Mouse (Mus musculus) hindbrain, postnatal 0 days (tissue): ENCODE measurements around the gene Bpgm. TPM values are rescaled to one million over a fixed set of nuclear protein-coding genes. Genes with fewer than 3 reads are reported as not detected.

Source experiments
- ATAC-seq: fragments of 200-750 bp; cut with Nextera tagmentation; 2 replicates; pipeline ENCODE4 v1.8.0; 2017; ENCODE audit warnings: mild to moderate bottlenecking, moderate TSS enrichment, moderate library complexity
- DNase-seq: peaks from one replicate; pipeline ENCODE4 v3.0.0-alpha.2; 2015; ENCODE audit warnings: low spot score
- H3K27ac ChIP-seq: fragments of 300-500 bp; sonication (generic); 2 replicates; pipeline ENCODE4 v1.5.1; 2014; ENCODE audit warnings: mild to moderate bottlenecking
- H3K27me3 ChIP-seq: fragments of 300-500 bp; sonication (generic); 2 replicates; pipeline ENCODE4 v1.6.1; 2014; ENCODE audit warnings: low read length, mixed read lengths; ENCODE audit not compliant: insufficient read depth
- H3K36me3 ChIP-seq: fragments of 300-500 bp; sonication (generic); 2 replicates; pipeline ENCODE4 v1.6.1; 2014; ENCODE audit warnings: low read length, mixed read lengths; ENCODE audit not compliant: insufficient read depth
- H3K4me1 ChIP-seq: fragments of 300-500 bp; sonication (generic); 2 replicates; pipeline ENCODE4 v1.6.1; 2014; ENCODE audit warnings: antibody characterized with exemption, low read length, mixed read lengths; ENCODE audit not compliant: insufficient read depth
- H3K4me2 ChIP-seq: fragments of 300-500 bp; sonication (generic); 2 replicates; pipeline ENCODE4 v1.6.1; 2014; ENCODE audit warnings: low read depth, mild to moderate bottlenecking, low read length, moderate library complexity, mixed read lengths
- H3K4me3 ChIP-seq: fragments of 300-500 bp; sonication (generic); 2 replicates; pipeline ENCODE4 v1.5.1; 2014; ENCODE audit warnings: low read length
- H3K9ac ChIP-seq: fragments of 300-500 bp; sonication (generic); replicated peaks from 2 replicates; pipeline ENCODE4 v1.6.1; 2014; ENCODE audit warnings: mild to moderate bottlenecking, low read length, moderate library complexity, mixed read lengths
- H3K9me3 ChIP-seq: fragments of 300-500 bp; sonication (generic); 2 replicates; pipeline ENCODE4 v1.6.1; 2016; ENCODE audit warnings: low read length, mixed read lengths
- CTCF ChIP-seq: IDR thresholded peaks from 2 replicates; pipeline ENCODE4 v1.5.1; 2016; ENCODE audit warnings: antibody characterized with exemption, control low read depth, low read depth
- WGBS: fragments of 180-500 bp; shearing (Covaris S2); extraction: QIAGEN DNeasy Blood & Tissue Kit; methylation state at CpG from one replicate; pipeline ENCODE4 v1.1.7; 2014; 5-methylcytosine and 5-hydroxymethylcytosine counted together
- polyA plus RNA-seq: library from polyadenylated mRNA; unstranded; fragments of >200 nt; fragmentation: Nextera tagmentation; extraction: Ambion mirVana; gene quantifications from 2 replicates; pipeline ENCODE4 v1.2.1, GENCODE M21; 2015
- total RNA-seq: library from RNA; depleted of rRNA; stranded (reverse); fragments of >200 nt; gene quantifications from 2 replicates; pipeline ENCODE4 v1.2.3, GENCODE M21; 2014; rRNA removed

Gene Bpgm
- total RNA-seq (35.5 and 43.2 TPM in 2 replicates), polyA plus RNA-seq (72.9 and 73.9 TPM in 2 replicates)

DNA sequence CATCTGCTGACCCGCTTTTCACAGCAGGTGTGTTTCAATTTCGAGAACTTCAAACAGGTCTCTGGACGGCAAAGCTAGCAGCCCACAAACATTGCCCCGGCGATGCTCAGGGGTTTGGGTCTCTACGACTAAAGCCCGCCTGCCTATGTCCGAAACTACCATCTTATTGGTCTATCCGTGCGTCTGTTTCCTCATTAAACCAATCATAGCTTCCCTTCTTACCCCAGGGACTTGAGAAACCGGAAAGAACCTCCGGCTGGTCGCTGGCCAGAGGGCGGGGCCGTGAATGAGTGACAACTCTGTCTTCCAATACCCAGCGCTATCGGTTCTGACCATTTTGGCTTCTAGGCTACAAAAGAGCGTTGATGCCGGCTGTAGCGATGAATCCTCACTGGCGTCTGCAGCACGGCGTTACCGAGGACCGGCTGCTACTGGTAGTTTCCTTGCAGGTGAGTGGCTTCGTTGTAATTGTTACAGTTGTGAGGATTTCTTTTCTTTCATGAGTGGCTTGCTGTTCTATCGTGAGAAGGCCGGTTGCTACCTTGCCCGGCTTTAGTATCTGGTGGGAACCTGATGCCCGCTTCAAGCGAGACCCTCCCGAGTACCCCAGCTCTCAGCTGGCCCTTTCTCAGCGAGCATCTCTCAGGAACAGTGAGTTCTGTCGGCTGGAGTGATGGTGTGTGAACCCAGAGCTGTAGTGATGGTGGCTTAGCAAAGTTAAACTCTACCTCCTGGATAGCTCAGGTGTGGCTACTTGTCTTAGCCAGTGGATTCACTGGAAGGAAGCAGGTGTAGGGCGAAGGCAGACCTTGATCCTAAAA lies at the start of gene Bpgm:
Bpgm (plus strand) TSS at position 234 of the 821 bp plus-strand sequence.
- Histone ChIP-seq H3K4me2 (peak within 1 kb of the TSS; percentile 85), H3K27ac (peak within 1 kb of the TSS; percentile 76), H3K9ac (peak within 1 kb of the TSS; percentile 63), H3K4me3 (peak within 1 kb of the TSS; percentile 52), H3K9me3 (no peaks in the 10 kb centered on the region), H3K36me3 (no peaks in the 10 kb centered on the region), H3K4me1 (peaks cover 15% of the 10 kb centered on the region; the same call in 1 of the 2 replicates), H3K27me3 (no peaks in the 10 kb centered on the region)
- peak; percentile 99 for ATAC-seq
- peak; percentile 98 for DNase-seq
- 1% methylated on average over 35 of the region's 35 CpGs for WGBS
- no peak for TF ChIP-seq CTCF

DNA sequence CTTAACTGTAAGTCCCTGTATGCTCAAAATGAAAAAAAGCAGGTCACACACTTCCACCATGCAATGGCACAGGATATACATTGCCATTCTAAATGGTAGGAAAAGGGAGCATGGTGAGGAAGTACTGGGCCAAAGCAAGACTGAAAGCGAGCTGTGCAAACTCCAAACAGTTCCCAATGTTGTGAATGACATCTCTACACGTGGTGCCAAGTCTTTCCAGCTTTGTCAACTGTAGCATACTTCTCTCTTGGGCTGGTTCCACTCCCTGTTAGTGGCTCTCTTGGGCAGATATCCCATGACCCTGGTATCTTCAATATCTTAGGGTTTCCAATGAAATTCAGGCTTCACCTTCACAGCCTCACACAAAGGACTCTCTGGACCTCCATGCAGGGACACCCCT lies 37.0 kb upstream of the Bpgm start:
- H3K9ac ChIP-seq, result no peak overlapping the region
- no peak overlapping the region for H3K4me2 ChIP-seq
- no peak for TF ChIP-seq CTCF
- no peaks in the 10 kb centered on the region for H3K36me3 ChIP-seq
- no peaks in the 10 kb centered on the region for H3K27me3 ChIP-seq
- DNase-seq, result no peak
- no peaks in the 10 kb centered on the region for H3K9me3 ChIP-seq
- 68% methylated on average over 2 of the region's 2 CpGs for WGBS
- H3K4me1 ChIP-seq, result no peaks in the 10 kb centered on the region
- no peak for ATAC-seq
- H3K4me3 ChIP-seq, result no peak overlapping the region
- no peak overlapping the region for H3K27ac ChIP-seq

DNA sequence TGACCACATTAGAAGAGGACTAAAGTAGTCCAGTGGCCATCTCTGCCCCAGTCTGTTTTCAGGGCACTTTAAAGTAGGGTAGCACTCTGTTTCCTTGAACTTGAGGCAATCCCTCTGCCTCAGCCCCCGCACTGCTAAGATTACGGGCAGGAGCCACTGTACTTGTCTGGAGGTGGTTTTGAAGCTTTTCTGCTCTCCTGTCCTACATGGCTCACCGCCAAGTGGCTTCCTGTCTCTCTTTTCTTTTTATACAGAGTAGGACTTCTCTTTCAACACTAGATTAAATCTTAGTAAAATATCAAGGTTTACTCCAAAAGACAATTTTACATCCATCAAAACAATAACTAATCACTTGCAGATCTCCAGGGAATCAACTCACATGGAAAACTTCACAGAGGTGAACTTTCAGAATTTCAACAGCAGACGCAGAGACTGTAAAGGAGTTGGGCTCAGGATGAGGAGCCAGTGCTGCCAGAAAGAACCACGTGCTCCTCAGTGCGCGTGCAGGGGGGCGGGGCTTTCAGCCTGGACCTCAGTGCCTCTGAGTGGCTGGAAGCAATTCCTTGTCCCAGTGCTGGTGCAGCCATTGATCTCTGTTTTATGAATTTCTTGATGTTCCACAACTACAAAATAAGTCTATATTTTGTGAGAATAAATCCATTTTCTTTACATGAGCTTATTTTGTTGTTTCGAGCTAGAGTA lies 34.3 kb upstream of the Bpgm start:
- H3K9me3 ChIP-seq, result no peaks in the 10 kb centered on the region
- H3K9ac ChIP-seq, result no peak overlapping the region
- H3K27ac ChIP-seq, result no peak overlapping the region
- H3K4me2 ChIP-seq, result no peak overlapping the region
- WGBS, result 68% methylated on average over 9 of the region's 9 CpGs
- H3K36me3 ChIP-seq, result no peaks in the 10 kb centered on the region
- H3K4me3 ChIP-seq, result no peak overlapping the region
- no peaks in the 10 kb centered on the region for H3K4me1 ChIP-seq
- ATAC-seq, result no peak
- no peak for TF ChIP-seq CTCF
- no peak for DNase-seq
- H3K27me3 ChIP-seq, result no peaks in the 10 kb centered on the region

DNA sequence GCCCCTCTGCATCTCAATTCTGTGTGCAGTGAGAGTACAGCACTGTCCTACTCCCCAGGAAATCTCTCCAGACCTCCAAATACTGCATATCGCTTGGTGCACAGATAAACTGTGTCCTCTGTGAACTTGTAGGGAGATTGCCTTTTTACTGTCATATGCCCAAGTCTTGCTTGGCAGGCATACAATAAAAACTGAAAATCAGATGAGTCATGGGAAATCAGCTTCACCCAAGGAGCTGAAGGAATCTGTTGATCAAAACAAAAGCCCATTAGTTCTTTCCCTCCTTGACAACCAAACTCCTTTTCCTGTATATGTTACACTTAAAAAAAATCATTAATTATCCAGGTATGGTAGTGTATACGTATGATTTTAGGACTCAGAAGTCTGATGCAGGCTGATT lies 32.2 kb upstream of the Bpgm start:
- Histone ChIP-seq H3K4me2 (no peak overlapping the region), H3K36me3 (no peaks in the 10 kb centered on the region), H3K27me3 (no peaks in the 10 kb centered on the region), H3K27ac (no peak overlapping the region), H3K4me3 (no peak overlapping the region), H3K9me3 (no peaks in the 10 kb centered on the region), H3K9ac (no peak overlapping the region), H3K4me1 (no peaks in the 10 kb centered on the region)
- ATAC-seq (no peak), DNase-seq (no peak)
- TF ChIP-seq CTCF, result no peak
- 68% methylated on average over 2 of the region's 2 CpGs for WGBS

DNA sequence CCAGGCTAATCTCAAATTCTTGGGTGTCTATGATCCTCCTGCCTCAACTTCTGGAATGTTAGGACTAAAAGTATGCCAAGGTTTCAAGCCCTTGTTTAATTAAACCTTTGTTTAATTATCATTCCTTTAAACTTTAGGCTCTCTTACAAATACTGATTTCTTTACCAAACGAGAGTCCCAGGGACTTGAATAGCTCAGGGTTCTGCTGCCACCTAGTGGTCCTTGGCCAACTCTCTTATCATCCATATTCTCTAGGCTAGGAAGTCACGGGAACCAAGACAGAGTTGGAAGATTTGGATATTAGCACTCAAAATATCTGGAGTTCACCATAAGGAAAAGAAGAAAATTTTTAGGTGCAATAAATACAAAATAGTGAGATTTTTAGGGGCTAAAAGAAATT lies 28.0 kb upstream of the Bpgm start:
- H3K4me1 ChIP-seq, result no peaks in the 10 kb centered on the region
- no peaks in the 10 kb centered on the region for H3K36me3 ChIP-seq
- 8% methylated on average over 2 of the region's 2 CpGs for WGBS
- peak; percentile 89 for TF ChIP-seq CTCF
- DNase-seq (peak; percentile 93), ATAC-seq (no peak)
- H3K9ac ChIP-seq, result no peak overlapping the region
- no peaks in the 10 kb centered on the region for H3K9me3 ChIP-seq
- no peak overlapping the region for H3K4me2 ChIP-seq
- no peaks in the 10 kb centered on the region for H3K27me3 ChIP-seq
- no peak overlapping the region for H3K4me3 ChIP-seq
- H3K27ac ChIP-seq, result no peak overlapping the region

DNA sequence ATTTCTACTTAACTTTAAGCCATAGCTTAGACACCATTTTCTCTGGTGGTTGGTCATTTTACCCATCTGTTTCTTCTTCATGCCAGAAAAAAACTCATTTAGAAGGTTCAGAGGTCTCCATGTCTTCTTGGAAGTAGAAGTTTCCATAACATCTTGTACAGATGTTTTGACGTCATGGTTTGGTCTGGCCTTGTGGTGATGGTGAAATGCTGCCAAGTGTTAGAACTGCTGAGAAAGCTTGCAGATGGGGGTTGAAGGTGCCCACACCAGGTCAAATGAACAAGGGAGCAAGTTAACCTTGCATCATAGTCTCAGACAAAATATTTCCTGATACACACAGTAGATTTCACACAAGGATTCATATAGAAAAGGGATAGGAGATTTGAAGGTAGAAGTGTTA lies 27.3 kb upstream of the Bpgm start:
- WGBS, result 82% methylated on average over 1 of the region's 1 CpGs
- Histone ChIP-seq H3K4me2 (no peak overlapping the region), H3K4me3 (no peak overlapping the region), H3K27ac (no peak overlapping the region), H3K9ac (no peak overlapping the region), H3K27me3 (no peaks in the 10 kb centered on the region), H3K4me1 (no peaks in the 10 kb centered on the region), H3K36me3 (no peaks in the 10 kb centered on the region), H3K9me3 (no peaks in the 10 kb centered on the region)
- ATAC-seq, result no peak
- no peak for DNase-seq
- TF ChIP-seq CTCF, result no peak
